Mouse (Mus musculus): Measurements from ENCODE around the gene Ptpn3. TPM values are rescaled to one million over a fixed set of nuclear protein-coding genes. Genes with fewer than 3 reads are reported as not detected.

The Ptpn3 gene
- total RNA-seq, 2 experiments from 2014 or later: 0.17 TPM; not detected in 1

- no peak for ATAC-seq (replicated peaks; ENCODE audit: low FRiP score, poor library complexity, severe bottlenecking)
These were observed 115.6 kb downstream of the Ptpn3 start for GRCm38 (mm10) chr4:57186035-57186434.

DNA sequence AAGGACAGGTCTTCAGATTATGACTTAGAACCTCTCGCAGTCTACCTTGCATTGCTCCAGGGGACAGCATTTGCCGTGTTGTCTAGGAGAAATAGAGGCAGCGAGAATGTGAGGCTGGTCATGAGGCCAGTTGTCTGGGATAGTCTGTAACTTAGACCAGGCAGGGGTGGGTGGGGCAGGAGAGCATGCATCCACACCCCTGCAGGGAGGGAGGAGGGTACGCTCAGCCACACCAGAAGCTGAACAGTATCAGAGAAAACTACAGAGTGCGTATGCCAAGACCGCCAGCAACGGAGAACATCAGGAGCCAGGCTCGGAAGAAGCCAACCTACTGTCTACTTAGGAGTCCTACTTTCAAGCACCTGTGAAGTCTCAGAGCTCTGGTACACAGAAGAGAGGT, 116.2 kb downstream of the Ptpn3 start:
- no peak for ATAC-seq (replicated peaks; ENCODE audit: low FRiP score, poor library complexity, severe bottlenecking)

GRCm38 (mm10) chr4:57183493-57183892, 118.1 kb downstream of the Ptpn3 start:
- ATAC-seq (replicated peaks; ENCODE audit: low FRiP score, poor library complexity, severe bottlenecking): no peak

DNA sequence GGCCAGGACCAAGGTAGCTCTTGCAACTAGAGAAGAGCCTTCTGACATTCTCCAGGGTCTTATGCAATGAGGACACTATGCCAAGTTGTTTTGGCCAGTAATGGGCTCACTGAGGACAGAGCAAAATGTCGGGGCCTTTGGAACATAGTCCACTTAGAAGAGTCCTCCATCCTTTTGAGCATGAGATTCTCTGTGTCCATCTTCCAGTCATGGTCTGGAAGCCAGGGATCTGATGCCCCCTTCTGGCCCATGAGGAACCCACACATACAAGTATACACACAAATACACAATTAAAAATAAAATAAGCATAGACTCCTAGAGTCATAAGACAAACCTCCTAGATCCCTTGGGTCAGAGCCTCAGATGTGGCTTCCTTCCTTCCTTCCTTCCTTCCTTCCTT, 120.1 kb downstream of the Ptpn3 start:
- ATAC-seq (replicated peaks; ENCODE audit: low FRiP score, poor library complexity, severe bottlenecking): no peak

DNA sequence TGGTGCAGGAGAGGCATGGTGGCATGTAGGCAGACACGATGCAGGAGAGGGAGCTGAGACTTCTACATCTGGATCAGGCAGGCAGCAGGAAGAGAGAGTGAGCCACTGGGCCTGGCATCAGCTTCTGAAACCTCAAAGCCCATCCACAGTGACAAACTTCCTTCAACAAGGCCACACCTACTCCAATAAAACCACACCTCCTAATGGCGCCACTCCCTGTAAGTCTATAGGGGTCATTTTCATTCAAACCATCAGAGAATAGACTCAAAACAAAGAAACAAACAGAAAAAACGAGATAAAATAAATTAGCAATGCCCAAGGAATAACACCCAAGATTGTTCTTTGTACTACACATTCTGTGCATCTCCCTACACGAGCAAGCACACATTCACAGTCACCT, 122.8 kb downstream of the Ptpn3 start:
- no peak for ATAC-seq (replicated peaks; ENCODE audit: low FRiP score, poor library complexity, severe bottlenecking)

DNA sequence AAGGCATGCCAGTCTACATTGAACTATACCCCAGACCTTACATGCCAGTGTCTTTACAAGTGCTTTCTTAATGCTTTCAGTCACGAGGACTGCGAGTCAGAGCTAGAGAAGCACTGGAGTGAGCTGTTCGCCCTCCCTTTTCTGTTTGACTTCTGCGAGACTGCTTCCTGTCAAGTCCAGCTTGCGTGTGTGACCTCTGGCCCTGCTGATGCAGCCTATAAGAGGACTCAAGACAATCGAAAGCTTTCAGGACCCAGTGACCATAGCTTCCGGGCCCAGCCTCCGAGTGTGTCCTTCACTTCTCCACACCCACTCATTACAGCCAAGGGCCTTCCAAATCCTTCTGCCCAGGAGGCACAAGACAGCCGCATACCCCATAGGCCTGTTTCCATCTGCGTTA, 126.3 kb downstream of the Ptpn3 start:
- no peak for ATAC-seq (replicated peaks; ENCODE audit: low FRiP score, poor library complexity, severe bottlenecking)

GRCm38 (mm10) chr4:57172861-57173260, 128.8 kb downstream of the Ptpn3 start:
- no peak for ATAC-seq (replicated peaks; ENCODE audit: low FRiP score, poor library complexity, severe bottlenecking)

GRCm38 (mm10) chr4:57171817-57172216, 129.8 kb downstream of the Ptpn3 start:
- no peak for ATAC-seq (replicated peaks; ENCODE audit: low FRiP score, poor library complexity, severe bottlenecking)

- ATAC-seq (replicated peaks; ENCODE audit: low FRiP score, poor library complexity, severe bottlenecking): no peak
These were observed 133.0 kb downstream of the Ptpn3 start for GRCm38 (mm10) chr4:57168680-57169079.

DNA sequence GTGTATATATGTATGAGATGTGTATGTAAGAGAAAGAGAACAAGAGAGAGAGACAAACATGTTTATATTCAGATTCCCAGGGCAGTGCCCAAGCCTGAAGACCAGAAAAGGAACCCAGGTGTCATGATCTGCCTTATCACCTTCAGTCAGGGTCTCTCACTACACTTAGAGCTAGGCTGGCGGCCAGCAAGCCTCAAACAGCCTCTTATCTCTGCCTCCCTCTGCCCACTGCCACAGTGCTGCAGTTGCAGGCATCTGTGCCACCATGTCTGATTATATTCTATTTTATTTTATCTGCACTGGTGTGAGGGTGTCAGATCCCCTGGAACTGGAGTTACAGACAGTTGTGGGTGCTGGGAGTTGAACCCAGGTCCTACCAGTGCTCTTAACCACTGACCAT, 133.4 kb downstream of the Ptpn3 start:
- ATAC-seq (replicated peaks; ENCODE audit: low FRiP score, poor library complexity, severe bottlenecking): no peak

DNA sequence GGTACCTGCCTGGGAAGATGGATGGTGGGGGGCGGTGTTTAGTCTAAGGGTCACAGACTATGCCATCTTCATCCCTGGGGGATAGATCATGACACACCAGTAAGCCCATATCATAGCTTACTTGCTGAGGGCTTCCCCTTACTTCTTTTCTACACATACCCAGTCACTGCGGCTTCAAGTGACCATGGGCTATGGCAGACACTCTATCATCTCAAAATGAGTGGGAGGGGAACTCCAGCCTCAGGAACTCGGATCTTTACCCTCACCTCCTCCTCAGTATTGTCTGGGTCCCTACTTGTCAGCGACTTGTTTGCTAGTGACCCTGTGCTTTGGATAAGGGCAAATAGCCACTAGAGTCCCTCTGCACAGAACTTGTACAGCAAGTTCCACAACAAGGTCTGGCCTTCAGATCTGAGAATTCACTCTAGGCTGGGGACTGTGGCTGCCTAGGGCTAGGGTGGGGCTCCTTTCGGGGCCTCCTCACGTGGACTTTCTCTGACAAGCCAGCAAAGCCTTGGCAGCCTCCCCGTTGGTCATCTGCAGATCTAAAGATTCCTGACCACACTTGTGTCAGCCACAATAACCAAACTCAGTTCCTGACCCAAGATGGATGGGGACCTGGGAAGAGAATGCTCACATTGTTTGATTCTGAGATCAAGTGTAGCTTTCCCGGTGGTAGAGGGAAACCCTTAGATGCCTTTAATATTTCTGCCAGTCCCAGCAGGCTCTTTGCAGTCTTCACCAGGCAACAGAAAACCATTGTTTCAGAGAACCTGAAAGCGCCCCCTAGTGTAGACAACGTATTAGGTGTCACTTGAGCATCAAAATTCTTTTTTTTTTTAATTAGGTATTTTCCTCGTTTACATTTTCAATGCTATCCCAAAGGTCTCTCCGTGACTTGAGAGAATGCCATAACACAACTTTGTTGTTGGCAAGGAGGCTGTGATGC, 134.4 kb downstream of the Ptpn3 start:
- ATAC-seq (replicated peaks; ENCODE audit: low FRiP score, poor library complexity, severe bottlenecking): no peak

GRCm38 (mm10) chr4:57165654-57166053, 136.0 kb downstream of the Ptpn3 start:
- no peak for ATAC-seq (replicated peaks; ENCODE audit: low FRiP score, poor library complexity, severe bottlenecking)

- ATAC-seq (replicated peaks; ENCODE audit: low FRiP score, poor library complexity, severe bottlenecking): no peak
These were observed 136.9 kb downstream of the Ptpn3 start for GRCm38 (mm10) chr4:57164578-57165210.

GRCm38 (mm10) chr4:57162789-57163722, 138.6 kb downstream of the Ptpn3 start:
- no peak for ATAC-seq (replicated peaks; ENCODE audit: low FRiP score, poor library complexity, severe bottlenecking)

- ATAC-seq (replicated peaks; ENCODE audit: low FRiP score, poor library complexity, severe bottlenecking): no peak
These were observed 141.1 kb downstream of the Ptpn3 start for GRCm38 (mm10) chr4:57160571-57160970.

- ATAC-seq (replicated peaks; ENCODE audit: low FRiP score, poor library complexity, severe bottlenecking): no peak
These were observed 145.0 kb downstream of the Ptpn3 start for GRCm38 (mm10) chr4:57156549-57157169.

DNA sequence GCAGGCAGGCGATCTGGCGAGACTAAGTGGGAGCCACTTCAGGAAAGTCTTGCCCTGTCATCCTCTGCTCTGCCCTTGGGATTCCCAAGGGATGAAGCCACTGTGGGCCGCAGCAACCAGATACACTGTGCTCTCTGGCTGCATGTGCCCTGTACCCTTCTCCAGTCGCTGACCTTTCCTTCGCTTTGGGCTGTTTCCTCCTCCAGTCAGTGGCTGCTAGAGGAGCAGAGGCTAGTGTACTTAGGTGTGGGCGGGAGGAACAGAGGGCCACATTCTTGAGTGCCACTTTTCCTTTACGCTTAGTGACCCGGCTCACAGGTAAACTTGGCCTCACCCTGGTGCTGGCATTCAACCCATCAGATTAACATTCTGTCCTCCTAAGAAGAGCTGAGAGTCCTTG, 147.8 kb downstream of the Ptpn3 start:
- no peak for ATAC-seq (replicated peaks; ENCODE audit: low FRiP score, poor library complexity, severe bottlenecking)

DNA sequence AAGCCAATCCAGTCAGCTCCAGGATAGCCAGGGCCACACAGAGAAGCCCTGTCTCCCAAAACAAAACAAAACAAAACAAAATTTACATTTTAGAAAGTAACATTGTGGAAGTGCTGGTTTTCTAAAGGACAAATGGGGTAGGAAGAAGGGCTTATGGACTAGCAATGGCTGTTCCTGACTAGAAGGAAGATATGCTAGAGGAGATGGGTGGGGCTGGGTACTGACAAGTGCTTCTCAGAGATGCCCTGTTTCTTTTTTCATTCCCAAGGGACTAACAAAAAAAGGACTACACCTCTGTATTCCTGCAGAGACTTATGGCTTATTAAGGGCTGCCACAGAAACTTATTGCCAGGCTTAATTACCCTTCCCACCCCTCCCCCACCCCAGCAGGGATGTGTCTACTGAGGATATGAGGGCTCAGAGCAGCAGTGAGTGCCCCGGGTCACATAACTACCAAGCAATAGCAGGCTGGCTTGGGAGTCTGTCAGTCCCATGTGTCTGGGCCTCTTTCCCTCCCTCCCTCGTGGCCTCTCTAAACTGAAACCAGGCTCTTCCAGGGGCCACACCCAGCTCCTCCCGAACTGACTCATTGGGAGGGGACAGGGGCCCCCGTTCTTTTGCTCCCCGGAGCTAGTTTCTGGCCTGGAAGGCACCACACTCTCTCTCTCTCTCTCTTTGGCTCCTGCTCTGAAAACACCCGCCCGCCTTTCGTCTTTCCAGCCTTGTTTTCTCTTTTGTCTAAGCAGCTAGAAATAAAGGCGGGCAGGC, 148.4 kb downstream of the Ptpn3 start:
- no peak for ATAC-seq (replicated peaks; ENCODE audit: low FRiP score, poor library complexity, severe bottlenecking)

DNA sequence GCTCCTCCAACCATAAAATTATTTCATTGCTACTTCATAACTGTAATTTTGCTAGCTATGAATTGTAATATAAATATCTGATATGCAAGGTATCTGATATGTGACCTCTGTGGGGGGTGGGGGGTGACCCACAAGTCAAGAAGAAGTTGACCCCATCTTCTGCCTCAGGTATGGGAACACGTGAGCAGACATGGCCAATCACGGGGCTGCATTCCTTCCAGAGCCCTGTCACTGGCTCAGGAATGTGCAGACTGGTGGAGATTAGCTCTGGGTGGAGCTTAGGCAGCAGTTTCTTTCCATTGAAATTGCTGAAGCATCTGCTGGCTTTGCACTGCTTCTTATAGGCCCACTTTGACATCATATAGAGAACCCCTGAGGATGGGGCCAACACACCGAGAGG, 153.5 kb downstream of the Ptpn3 start:
- no peak for ATAC-seq (replicated peaks; ENCODE audit: low FRiP score, poor library complexity, severe bottlenecking)

Data from erythroblast, adult 5-6 weeks (primary cell).